Mouse (Mus musculus) hindbrain, embryonic 14.5 days (tissue): ENCODE measurements at regions not wholly inside any gene's neighbourhood (a gene's known extent, or its start where the extent isn't known, plus 50 kb on each side); places are given as distances from the start of the nearest gene placed in this dataset.
"Not testable (repeated sequence)": the region's sequence is repeated elsewhere in the genome, so short reads cannot be mapped to it uniquely, and the experiment has no call there.

Source experiments
- ATAC-seq: fragments of 200-750 bp; cut with Nextera tagmentation; 2 replicates; pipeline ENCODE4 v1.8.0; 2017; ENCODE audit warnings: moderate number of reproducible peaks, mild to moderate bottlenecking, moderate TSS enrichment, moderate library complexity; ENCODE audit not compliant: low FRiP score
- DNase-seq: peaks from one replicate; pipeline ENCODE4 v3.0.0-alpha.2; 2015; ENCODE audit warnings: low spot score
- H3K27ac ChIP-seq: fragments of 300-500 bp; sonication (generic); 2 replicates; pipeline ENCODE4 v1.5.1; 2014; ENCODE audit warnings: mild to moderate bottlenecking, moderate library complexity
- H3K27me3 ChIP-seq: fragments of 300-500 bp; sonication (generic); 2 replicates; pipeline ENCODE4 v1.6.1; 2014; ENCODE audit warnings: mild to moderate bottlenecking, low read length, mixed read lengths; ENCODE audit not compliant: control insufficient read depth, insufficient read depth
- H3K36me3 ChIP-seq: fragments of 300-500 bp; sonication (generic); replicated peaks from 2 replicates; pipeline ENCODE4 v1.6.1; 2014; ENCODE audit not compliant: control insufficient read depth, insufficient read depth
- H3K4me1 ChIP-seq: fragments of 300-500 bp; sonication (generic); replicated peaks from 2 replicates; pipeline ENCODE4 v1.6.1; 2014; ENCODE audit warnings: antibody characterized with exemption, low read length, mixed read lengths; ENCODE audit not compliant: control insufficient read depth, insufficient read depth
- H3K4me2 ChIP-seq: fragments of 300-500 bp; sonication (generic); replicated peaks from 2 replicates; pipeline ENCODE4 v1.6.1; 2014; ENCODE audit warnings: mild to moderate bottlenecking, moderate library complexity
- H3K4me3 ChIP-seq: fragments of 300-500 bp; sonication (generic); replicated peaks from 2 replicates; pipeline ENCODE4 v1.5.1; 2014; ENCODE audit warnings: mild to moderate bottlenecking, low read length
- H3K9ac ChIP-seq: fragments of 300-500 bp; sonication (generic); 2 replicates; pipeline ENCODE4 v1.6.1; 2014
- H3K9me3 ChIP-seq: fragments of 300-500 bp; sonication (generic); 2 replicates; pipeline ENCODE4 v1.6.1; 2016; ENCODE audit warnings: low read length; ENCODE audit not compliant: control insufficient read depth
- WGBS: fragments of 180-500 bp; shearing (Covaris S2); extraction: QIAGEN DNeasy Blood & Tissue Kit; methylation state at CpG from one replicate; pipeline ENCODE4 v1.1.7; 2014; 5-methylcytosine and 5-hydroxymethylcytosine counted together

- Histone ChIP-seq H3K36me3 (no peaks in the 10 kb centered on the region), H3K27me3 (no peaks in the 10 kb centered on the region), H3K27ac (no peak overlapping the region), H3K4me3 (no peak overlapping the region), H3K4me2 (no peak overlapping the region), H3K9me3 (no peaks in the 10 kb centered on the region), H3K4me1 (no peaks in the 10 kb centered on the region), H3K9ac (no peak overlapping the region)
- DNase-seq (peak; percentile 92), ATAC-seq (peak; percentile 70)
- WGBS = 27% methylated on average over 3 of the region's 3 CpGs
Observed at GRCm38 (mm10) chr9:9375304-9375904, 136.5 kb upstream of the Arhgap42 start.

- Histone ChIP-seq H3K36me3 (no peaks in the 10 kb centered on the region), H3K27ac (no peak overlapping the region), H3K9me3 (no peaks in the 10 kb centered on the region), H3K27me3 (no peaks in the 10 kb centered on the region), H3K4me1 (no peaks in the 10 kb centered on the region), H3K9ac (no peak overlapping the region), H3K4me3 (no peak overlapping the region), H3K4me2 (no peak overlapping the region)
- ATAC-seq = no peak
- 57% methylated on average over 1 of the region's 1 CpGs for WGBS
- peak; percentile 25 for DNase-seq
Observed at GRCm38 (mm10) chr9:9372594-9372993, 133.7 kb upstream of the Arhgap42 start.

GRCm38 (mm10) chr9:9368731-9369130 is 129.8 kb upstream of the Arhgap42 start:
- no peak overlapping the region for H3K27ac ChIP-seq
- no peaks in the 10 kb centered on the region for H3K4me1 ChIP-seq
- ATAC-seq (no peak), DNase-seq (no peak)
- H3K36me3 ChIP-seq = no peaks in the 10 kb centered on the region
- 91% methylated on average over 1 of the region's 1 CpGs for WGBS
- no peak overlapping the region for H3K4me2 ChIP-seq
- H3K9me3 ChIP-seq = no peaks in the 10 kb centered on the region
- H3K27me3 ChIP-seq = no peaks in the 10 kb centered on the region
- no peak overlapping the region for H3K9ac ChIP-seq
- no peak overlapping the region for H3K4me3 ChIP-seq

GRCm38 (mm10) chr9:9342456-9343185 is 103.7 kb upstream of the Arhgap42 start:
- Histone ChIP-seq H3K9me3 (no peaks in the 10 kb centered on the region), H3K4me3 (no peak overlapping the region), H3K4me2 (no peak overlapping the region), H3K27ac (no peak overlapping the region), H3K27me3 (no peaks in the 10 kb centered on the region), H3K4me1 (no peaks in the 10 kb centered on the region), H3K9ac (no peak overlapping the region), H3K36me3 (no peaks in the 10 kb centered on the region)
- WGBS = 61% methylated on average over 1 of the region's 1 CpGs
- no peak for DNase-seq
- no peak for ATAC-seq

GRCm38 (mm10) chr9:9318624-9319023 is 79.7 kb upstream of the Arhgap42 start:
- no peak for ATAC-seq
- no peak overlapping the region for H3K4me2 ChIP-seq
- 93% methylated on average over 1 of the region's 1 CpGs for WGBS

GRCm38 (mm10) chr9:9316021-9316420 is 77.1 kb upstream of the Arhgap42 start:
- Histone ChIP-seq H3K9ac (no peak overlapping the region), H3K4me3 (no peak overlapping the region), H3K27me3 (no peaks in the 10 kb centered on the region), H3K36me3 (no peaks in the 10 kb centered on the region), H3K4me1 (no peaks in the 10 kb centered on the region), H3K27ac (no peak overlapping the region), H3K9me3 (no peaks in the 10 kb centered on the region), H3K4me2 (no peak overlapping the region)
- ATAC-seq = no peak
- 88% methylated on average over 4 of the region's 4 CpGs for WGBS
- DNase-seq = no peak

More at GRCm38 (mm10) chr9:9318624-9319023, 79.7 kb upstream of the Arhgap42 start:
- Histone ChIP-seq H3K36me3 (no peaks in the 10 kb centered on the region), H3K4me3 (no peak overlapping the region), H3K27ac (no peak overlapping the region), H3K9me3 (no peaks in the 10 kb centered on the region), H3K27me3 (no peaks in the 10 kb centered on the region), H3K9ac (no peak overlapping the region), H3K4me1 (no peaks in the 10 kb centered on the region)
- no peak for DNase-seq

- Histone ChIP-seq H3K4me1 (no peaks in the 10 kb centered on the region), H3K9me3 (no peaks in the 10 kb centered on the region), H3K27me3 (no peaks in the 10 kb centered on the region), H3K36me3 (no peaks in the 10 kb centered on the region), H3K4me3 (no peak overlapping the region), H3K27ac (no peak overlapping the region), H3K9ac (no peak overlapping the region), H3K4me2 (no peak overlapping the region)
- ATAC-seq (no peak), DNase-seq (no peak)
Observed at GRCm38 (mm10) chr9:9312274-9312673, 73.4 kb upstream of the Arhgap42 start.

GRCm38 (mm10) chr9:9311627-9312265 is 72.8 kb upstream of the Arhgap42 start:
- no peak overlapping the region for H3K4me2 ChIP-seq
- no peaks in the 10 kb centered on the region for H3K36me3 ChIP-seq
- no peaks in the 10 kb centered on the region for H3K4me1 ChIP-seq

GRCm38 (mm10) chr9:9311040-9311583 is 72.2 kb upstream of the Arhgap42 start:
- not testable (repeated sequence) for H3K36me3 ChIP-seq, H3K27ac ChIP-seq, H3K4me2 ChIP-seq, ATAC-seq, H3K27me3 ChIP-seq, H3K9me3 ChIP-seq, H3K4me1 ChIP-seq, DNase-seq, H3K4me3 ChIP-seq, H3K9ac ChIP-seq
- 92% methylated on average over 6 of the region's 6 CpGs for WGBS

More at GRCm38 (mm10) chr9:9311627-9312265, 72.8 kb upstream of the Arhgap42 start:
- H3K27me3 ChIP-seq = no peaks in the 10 kb centered on the region
- DNase-seq = no peak
- no peak overlapping the region for H3K4me3 ChIP-seq
- ATAC-seq = no peak
- H3K9me3 ChIP-seq = no peaks in the 10 kb centered on the region
- WGBS = 91% methylated on average over 1 of the region's 2 CpGs
- no peak overlapping the region for H3K27ac ChIP-seq
- no peak overlapping the region for H3K9ac ChIP-seq
